Mouse (Mus musculus): ENCODE results near the gene Cfap300. TPM values are rescaled to one million over a fixed set of nuclear protein-coding genes. Genes with fewer than 3 reads are reported as not detected.

Gene Cfap300
- total RNA-seq (2021) = 1 to 10 TPM; 1.2 to 1.5 TPM

- peak; percentile 98 for DNase-seq
Observed at GRCm38 (mm10) chr9:8042338-8043043, at the start of gene Cfap300. Gene Cfap300, minus strand, starts transcription at chr9:8042823.

- DNase-seq = no peak
Observed at GRCm38 (mm10) chr9:8078882-8079281, 36.3 kb upstream of the Cfap300 start.

GRCm38 (mm10) chr9:8074345-8074744 lies 31.7 kb upstream of the Cfap300 start:
- DNase-seq = peak; percentile 22

GRCm38 (mm10) chr9:8073203-8073755 lies 30.7 kb upstream of the Cfap300 start:
- no peak for DNase-seq

- DNase-seq = no peak
Observed at GRCm38 (mm10) chr9:8059636-8060035, 17.0 kb upstream of the Cfap300 start.

GRCm38 (mm10) chr9:8054831-8055230 lies 12.2 kb upstream of the Cfap300 start:
- DNase-seq = no peak

- DNase-seq = no peak
Observed at GRCm38 (mm10) chr9:8043044-8043387, 393 bp upstream of the Cfap300 start.

- DNase-seq = no peak
Observed at GRCm38 (mm10) chr9:8035546-8035945, 7.1 kb downstream of the Cfap300 start.

- DNase-seq = no peak
Observed at GRCm38 (mm10) chr9:8035091-8035490, 7.5 kb downstream of the Cfap300 start.

- no peak for DNase-seq
Observed at GRCm38 (mm10) chr9:8034143-8034542, 8.5 kb downstream of the Cfap300 start.

- no peak for DNase-seq
Observed at GRCm38 (mm10) chr9:8032847-8033246, 9.8 kb downstream of the Cfap300 start.

GRCm38 (mm10) chr9:8018609-8019008 lies 24.0 kb downstream of the Cfap300 start:
- no peak for DNase-seq

GRCm38 (mm10) chr9:8017253-8017913 lies 25.2 kb downstream of the Cfap300 start:
- peak; percentile 29 for DNase-seq

- DNase-seq = peak; percentile 96
Observed at GRCm38 (mm10) chr9:8004370-8004991, 38.1 kb downstream of the Cfap300 start, which contains the start of gene Yap1. Gene Yap1, minus strand, starts transcription at chr9:8004596.

- DNase-seq = peak; percentile 67
Observed at GRCm38 (mm10) chr9:8003301-8004271, 39.0 kb downstream of the Cfap300 start.

- peak; percentile 27 for DNase-seq
Observed at GRCm38 (mm10) chr9:8002806-8003205, 39.8 kb downstream of the Cfap300 start.

- DNase-seq = peak; percentile 18
Observed at GRCm38 (mm10) chr9:8001352-8001751, 41.3 kb downstream of the Cfap300 start.

- no peak for DNase-seq
Observed at GRCm38 (mm10) chr9:7994275-7994674, 48.3 kb downstream of the Cfap300 start.

GRCm38 (mm10) chr9:7992651-7993050 lies 50.0 kb downstream of the Cfap300 start:
- peak; percentile 40 for DNase-seq

GRCm38 (mm10) chr9:7990897-7991296 lies 51.7 kb downstream of the Cfap300 start:
- DNase-seq = no peak

GRCm38 (mm10) chr9:7987119-7987518 lies 55.5 kb downstream of the Cfap300 start:
- DNase-seq = no peak

GRCm38 (mm10) chr9:7984287-7984686 lies 58.3 kb downstream of the Cfap300 start:
- no peak for DNase-seq
